Mouse (Mus musculus): ENCODE results near the gene Fzr1. TPM values are rescaled to one million over a fixed set of nuclear protein-coding genes. Genes with fewer than 3 reads are reported as not detected.

Gene Fzr1
- total RNA-seq, 2 experiments from 2014 or later: 27.8 to 29.4 TPM

DNA sequence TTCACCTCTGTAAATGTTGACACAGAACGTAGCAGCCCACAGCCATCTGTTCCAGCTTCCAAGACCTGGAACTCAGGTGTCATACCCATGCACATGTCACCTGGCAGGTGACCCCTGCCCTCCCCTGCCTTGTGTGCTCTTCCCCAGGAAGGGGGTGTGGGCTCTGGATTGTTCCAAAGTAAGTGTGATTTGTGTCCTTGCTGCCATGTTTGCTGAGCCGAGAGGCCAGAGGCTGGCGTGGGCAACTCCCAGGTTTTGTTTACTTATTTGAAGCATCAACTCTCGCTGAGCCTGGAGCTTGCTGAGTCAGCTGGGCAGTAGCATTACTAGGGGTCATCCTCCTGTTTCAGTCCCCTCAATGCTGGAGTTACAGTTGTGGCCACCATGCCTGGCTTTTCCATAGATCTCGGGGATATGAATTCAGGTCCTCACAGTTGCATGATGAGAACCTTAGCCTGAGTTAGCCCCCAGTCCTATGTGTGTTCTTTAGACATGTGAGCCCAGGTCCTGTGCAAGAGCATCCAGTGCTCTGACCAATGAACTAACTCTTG is 10.3 kb upstream of the Fzr1 start, which contains the start of gene Gm48552:
Gm48552 (plus strand) TSS at position 501 of the 551 bp plus-strand sequence.
- no peak for DNase-seq
- intact Hi-C loops (cut with DNase I): loop anchor here (1.0 to 10.0 kb wide), 2 partner anchors 62 to 156 kb away; partner anchors contain the start of gene Gna11

DNA sequence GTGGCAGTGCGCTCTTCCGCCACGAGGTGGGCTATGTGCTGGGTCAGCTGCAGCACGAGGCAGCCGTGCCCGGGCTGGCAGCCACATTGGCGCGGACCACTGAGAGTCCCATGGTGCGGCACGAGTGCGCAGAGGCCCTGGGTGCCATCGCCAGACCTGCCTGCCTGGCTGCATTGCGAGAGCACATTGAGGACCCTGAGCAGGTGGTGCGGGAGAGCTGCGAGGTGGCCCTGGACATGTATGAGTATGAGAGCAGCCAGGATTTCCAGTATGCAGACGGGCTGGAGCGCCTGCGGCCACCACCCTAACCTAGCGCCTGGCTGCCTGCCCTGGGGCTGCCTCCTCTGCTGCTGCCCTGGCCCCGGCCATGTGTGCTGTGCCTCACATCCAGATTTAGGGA is 9.4 kb upstream of the Fzr1 start:
- DNase-seq: no peak
- intact Hi-C loops (cut with DNase I): loop anchor here (10.0 kb wide), 1 partner anchor 157 kb away; the partner anchor contains the start of gene Gna11

DNA sequence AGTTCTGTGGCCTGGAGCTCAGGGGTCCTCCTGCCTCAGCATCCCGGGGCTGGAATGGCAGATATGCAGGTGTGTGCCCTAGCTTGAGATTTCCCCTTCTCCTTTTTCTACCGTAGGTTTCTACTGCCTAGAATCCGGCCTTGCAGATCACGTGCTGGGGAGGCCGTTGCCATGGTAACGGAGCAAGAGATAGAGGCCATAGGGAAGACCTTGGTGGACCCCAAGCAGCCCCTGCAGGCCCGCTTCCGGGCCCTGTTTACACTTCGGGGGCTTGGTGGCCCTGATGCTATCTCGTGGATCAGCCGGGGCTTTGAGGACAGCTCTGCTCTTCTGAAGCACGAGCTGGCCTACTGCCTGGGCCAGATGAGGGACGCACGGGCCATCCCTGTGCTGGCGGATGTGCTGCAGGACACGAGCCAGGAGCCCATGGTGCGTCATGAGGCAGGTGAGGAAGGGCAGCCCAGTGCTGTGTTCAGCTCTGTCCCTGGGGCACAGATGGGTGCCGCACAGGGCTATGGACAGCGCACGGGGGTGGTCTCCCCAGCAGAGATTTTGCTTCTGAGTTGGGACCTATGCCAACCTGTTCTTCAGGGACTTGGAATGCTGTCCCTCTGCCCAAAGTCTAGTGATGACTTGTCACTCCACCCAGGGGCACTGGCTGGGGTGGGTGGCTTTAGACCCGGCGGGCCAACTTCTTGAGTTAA is 7.4 kb upstream of the Fzr1 start:
- intact Hi-C loops (cut with DNase I): loop anchor here (10.0 kb wide), 1 partner anchor 159 kb away; the partner anchor contains the start of gene Gna11
- DNase-seq: no peak

DNA sequence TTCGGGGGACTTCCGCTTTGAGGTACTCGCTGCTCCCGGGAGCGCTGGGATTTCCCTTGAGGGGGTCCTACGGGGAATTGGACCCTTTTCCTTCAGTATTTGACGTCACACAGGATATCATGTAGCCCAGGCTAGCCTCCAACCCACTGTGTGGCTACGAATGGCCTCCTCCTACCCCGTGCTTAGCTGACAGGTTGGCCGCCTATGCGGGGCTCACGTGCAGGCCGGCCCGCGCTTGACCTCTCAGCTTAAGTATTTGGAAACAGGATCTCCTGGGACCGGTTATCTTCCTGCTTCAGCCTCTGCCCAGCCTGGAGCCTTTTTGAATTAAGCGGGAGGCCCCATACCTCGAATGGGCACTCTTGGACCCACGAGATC is 6.3 kb upstream of the Fzr1 start:
- intact Hi-C loops (cut with DNase I): loop anchor here (10.0 kb wide), 1 partner anchor 160 kb away; the partner anchor contains the start of gene Gna11
- no peak for DNase-seq

DNA sequence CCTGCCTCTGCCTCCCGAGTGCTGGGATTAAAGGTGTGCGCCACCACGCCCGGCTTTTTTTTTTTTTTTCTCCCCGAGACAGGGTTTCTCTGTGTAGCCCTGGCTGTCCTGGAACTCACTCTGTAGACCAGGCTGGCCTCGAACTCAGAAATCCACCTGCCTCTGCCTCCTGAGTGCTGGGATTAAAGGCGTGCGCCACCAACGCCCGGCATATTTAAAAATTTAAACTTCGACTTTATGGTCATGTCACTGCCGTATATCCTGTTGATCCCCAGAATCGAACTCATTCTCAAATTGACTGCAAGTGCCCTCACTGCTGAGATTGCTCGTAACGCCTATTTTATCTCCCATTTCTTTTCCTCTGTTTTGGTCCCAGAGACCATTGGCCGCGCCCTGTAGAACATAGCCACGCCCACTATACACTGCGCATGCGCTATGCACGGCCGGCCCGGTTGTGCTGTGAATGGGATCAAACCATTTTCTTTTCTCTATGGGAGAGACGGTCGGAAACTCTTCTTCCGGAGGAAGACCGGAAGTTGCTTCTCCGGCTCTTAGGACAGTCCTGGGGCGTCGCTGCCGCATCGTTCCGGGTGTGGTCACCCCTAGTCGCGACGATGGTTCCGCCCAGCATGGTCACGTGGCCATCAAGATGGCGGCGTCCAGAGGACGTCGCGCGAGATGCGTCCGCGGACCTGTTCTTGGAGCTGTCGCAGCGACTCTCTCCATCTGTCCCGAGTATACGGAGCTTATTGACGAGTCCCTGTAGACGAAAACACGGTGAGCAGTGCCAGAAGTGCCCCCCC is 5.7 kb upstream of the Fzr1 start, which contains the start of the genes Dohh and Gm48551:
Dohh (plus strand) TSS at position 627 of the 803 bp plus-strand sequence.
Gm48551 (plus strand) TSS at position 665 of the 803 bp plus-strand sequence.
- DNase-seq: peak; percentile 99 to 100
- intact Hi-C loops (cut with DNase I): loop anchor here (10.0 kb wide), 1 partner anchor 161 kb away; the partner anchor contains the start of gene Gna11

DNA sequence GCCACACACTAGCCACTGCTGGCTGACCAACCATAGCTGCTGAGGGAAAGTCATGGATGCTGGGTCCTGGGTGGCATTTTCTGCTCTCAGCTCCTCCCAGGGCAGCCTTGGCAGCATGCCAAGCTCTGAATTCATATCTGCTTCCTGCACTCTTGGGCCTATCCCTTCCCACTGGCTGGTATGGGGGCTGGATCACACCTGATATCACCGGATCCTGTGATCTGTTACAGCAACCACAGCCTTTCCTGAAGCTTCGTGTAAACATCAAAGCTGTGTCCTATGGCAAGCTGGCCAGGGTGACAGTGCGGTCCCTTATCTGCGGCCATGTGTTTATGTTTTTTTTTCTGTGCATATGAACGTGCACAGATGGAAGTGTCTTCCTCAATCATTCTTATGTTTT is 3.7 kb upstream of the Fzr1 start:
- intact Hi-C loops (cut with DNase I): loop anchor here (10.0 kb wide), 1 partner anchor 163 kb away; the partner anchor contains the start of gene Gna11
- no peak for DNase-seq

DNA sequence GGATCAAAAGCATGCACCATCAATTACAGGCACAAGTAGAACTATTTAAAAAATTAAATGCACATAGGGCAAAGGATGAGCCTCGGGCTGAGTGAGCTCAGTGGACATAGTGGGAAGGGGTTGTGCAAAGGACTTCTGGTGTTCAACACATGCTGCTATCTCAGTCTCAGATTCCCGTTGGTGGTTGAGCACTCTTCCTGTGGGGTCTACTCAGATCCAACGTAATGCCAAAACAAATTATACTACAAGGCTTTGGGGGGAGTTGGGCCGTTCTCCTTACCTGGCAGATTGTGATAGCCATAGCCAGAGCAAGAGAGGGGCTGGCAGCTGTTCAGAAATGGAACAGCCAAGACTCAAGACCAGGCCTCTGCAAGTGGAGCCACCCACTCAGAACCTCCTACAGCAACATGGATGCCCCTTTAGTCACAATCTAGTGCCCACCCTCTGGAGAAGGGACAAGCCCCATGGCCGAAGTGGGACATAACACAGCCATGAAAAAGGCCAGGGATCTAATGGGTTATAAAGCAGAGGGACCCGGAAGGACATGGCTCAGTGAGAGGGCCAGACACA is 1.6 kb upstream of the Fzr1 start:
- intact Hi-C loops (cut with DNase I): loop anchor here (10.0 kb wide), 1 partner anchor 165 kb away; the partner anchor contains the start of gene Gna11
- DNase-seq: no peak

DNA sequence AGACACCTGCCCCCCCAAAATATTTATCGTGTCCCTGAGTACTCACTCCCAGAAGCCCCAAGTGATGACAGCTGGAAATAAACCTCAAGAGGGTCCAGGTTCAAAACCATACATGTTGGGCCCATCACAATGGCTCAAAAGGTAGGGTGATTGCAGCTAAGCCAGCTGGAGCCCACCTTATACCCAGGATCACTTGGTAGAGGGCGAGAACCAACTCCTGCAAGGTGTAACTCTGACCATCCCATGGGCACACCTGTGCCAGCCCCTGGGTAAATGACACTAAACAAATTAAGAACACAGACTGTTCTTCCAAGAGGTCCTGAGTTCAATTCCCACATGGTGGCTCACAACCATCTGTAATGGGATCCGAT is 852 bp upstream of the Fzr1 start:
- intact Hi-C loops (cut with DNase I): no loop called here
- no peak for DNase-seq

DNA sequence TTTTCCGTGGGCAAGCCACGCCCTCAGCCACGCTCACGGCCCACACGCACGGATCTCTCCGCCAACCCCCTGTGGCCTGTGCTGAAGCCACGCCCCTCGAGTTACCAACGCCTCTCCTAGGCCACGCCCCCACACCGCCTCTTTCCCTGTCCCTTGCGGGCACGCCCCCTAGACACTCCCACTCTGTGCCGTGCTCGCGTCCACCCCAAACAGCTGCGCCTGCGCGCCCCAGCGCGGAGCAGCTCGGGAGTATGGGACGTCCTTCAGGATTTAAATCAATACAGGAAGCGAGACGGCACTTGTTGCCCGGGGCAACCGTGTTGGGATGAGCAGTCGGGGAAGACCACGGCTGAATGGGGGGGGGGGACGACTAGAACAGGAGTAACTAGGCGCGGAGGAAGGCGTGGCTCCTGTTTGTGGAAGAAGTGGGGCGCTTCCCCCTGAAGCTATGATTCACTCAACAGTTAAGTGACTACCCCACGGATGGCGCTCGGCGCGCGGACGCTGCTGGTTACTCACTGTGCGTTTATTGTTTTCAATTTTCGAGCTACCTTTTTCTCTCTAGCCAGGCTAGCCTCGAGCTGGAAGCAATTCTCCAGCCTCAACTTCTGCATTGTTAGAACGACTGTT is 352 bp upstream of the Fzr1 start:
- DNase-seq: peak; percentile 100
- intact Hi-C loops (cut with DNase I): no loop called here

DNA sequence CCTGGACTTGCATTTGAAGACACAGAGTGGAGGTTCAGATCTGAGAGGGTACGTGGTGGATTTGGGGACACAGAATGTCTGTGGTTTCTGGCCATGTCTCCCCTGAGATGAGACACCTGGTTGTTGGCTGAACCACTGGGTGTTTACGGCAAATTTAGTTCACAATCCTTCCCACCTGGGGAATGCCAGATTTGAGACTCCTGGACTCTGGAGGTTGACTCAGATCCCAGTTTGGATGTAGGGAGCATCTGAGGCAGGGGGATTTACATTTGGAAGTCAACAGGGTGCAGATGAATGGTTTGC is 1.0 kb downstream of the Fzr1 start:
- no peak for DNase-seq
- intact Hi-C loops (cut with DNase I): no loop called here

DNA sequence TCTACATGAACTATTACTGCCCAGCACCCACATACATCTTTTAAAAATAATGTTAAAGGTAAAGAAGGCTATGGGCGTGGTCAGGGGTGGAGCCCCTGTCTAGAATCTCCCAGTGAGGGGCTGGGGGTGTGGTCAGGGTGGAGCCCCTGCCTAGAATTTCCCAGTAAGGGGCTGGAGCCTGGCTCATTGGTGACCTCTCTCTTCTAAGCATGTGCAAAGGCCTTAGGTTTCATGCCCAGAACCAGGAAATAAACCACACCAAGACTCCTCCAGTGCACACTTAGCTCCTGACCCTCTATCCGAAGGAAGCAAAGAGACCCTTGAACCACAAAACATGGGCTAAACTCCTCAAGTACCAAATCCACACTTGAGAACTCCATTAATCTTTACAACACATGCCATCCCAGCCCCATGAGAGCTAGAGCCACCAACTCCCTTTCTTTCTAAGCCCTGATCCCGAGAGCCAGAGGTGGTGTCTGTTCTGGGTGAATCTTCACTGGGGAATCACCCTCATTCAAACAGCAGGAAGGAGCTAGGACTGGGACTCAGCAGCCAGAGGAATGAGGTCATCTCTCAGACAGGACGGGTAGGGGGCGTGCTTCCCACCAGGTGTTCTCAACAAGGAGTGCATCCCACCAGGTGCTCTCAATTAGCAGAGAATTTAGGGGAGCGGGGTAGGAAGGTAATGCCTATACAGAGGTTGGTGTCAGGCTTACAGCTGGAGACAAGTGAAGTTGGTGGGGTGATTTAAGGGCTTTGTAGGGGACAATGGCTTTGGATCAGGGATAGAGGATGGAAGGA is 1.6 kb downstream of the Fzr1 start:
- intact Hi-C loops (cut with DNase I): no loop called here

DNA sequence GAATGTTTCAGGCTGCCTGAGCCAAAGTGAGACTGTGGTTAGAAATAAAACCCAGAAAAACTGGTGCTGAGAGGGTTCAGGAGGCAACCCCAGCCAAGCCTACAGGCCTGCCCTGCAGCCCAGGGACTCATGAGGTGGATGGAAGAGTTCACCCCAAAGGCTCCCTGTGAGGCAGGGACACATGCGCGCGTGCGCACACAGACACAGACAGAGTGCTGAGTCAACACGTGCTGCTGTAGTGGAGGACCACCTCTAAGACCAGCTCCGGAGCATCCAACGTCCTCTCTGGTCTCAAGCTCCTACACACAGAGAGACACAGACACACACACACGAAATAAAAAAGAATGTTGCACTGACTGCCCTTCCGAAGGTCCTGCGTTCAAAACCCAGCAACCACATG is 3.0 kb downstream of the Fzr1 start:
- DNase-seq: no peak
- intact Hi-C loops (cut with DNase I): no loop called here

More for the DNA sequence above, 1.6 kb downstream of the Fzr1 start:
- DNase-seq: no peak

DNA sequence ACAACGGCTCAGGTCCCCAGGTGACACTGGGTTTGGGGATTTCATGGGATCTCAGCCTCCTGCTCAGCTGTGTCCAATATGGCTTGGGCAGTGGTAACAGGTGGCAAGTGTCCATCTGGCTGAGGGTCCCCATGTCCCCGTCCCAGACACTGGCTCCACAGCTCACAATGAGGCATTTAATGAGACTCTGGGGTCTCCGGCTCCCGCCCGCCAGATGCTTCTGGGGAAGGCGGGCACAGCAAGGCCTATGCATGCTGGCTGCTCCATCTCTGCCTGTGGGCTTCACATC is 11.2 kb downstream of the Fzr1 start:
- intact Hi-C loops (cut with DNase I): no loop called here
- no peak for DNase-seq

DNA sequence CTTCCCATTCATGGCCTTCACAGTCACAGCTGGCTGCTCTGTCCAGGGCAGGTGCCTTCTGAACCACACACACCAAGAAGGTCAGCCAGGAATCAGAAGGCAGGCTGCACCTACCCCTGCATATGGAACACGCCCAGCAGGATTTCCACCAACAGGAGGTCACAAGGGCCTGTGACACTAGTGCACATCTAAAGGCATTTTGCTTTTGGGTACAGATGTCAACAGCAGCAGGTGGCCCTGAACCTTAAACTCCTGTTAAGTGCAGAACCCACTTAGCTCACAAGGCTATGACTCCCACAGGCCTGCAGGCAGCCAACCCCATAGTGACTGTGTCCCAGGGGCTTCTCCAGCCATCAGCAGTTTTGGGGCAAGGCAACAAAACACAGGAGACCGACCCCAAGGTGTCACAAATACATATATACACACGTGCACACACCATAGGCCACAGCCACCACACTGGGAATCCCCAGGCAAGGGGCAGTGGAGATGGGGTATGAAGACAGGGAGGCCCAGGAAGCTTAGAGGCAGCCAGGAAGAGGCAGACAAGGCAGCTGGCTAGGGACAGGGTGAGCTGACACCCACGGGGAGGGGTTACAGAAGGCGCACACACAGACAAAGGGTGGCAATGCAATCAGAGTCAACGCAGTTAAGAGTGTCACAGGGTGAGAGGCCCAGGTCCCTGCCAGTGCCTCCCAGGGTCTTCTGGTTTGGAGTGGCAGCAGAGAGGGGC is 11.7 kb downstream of the Fzr1 start:
- intact Hi-C loops (cut with DNase I): no loop called here
- no peak for DNase-seq

DNA sequence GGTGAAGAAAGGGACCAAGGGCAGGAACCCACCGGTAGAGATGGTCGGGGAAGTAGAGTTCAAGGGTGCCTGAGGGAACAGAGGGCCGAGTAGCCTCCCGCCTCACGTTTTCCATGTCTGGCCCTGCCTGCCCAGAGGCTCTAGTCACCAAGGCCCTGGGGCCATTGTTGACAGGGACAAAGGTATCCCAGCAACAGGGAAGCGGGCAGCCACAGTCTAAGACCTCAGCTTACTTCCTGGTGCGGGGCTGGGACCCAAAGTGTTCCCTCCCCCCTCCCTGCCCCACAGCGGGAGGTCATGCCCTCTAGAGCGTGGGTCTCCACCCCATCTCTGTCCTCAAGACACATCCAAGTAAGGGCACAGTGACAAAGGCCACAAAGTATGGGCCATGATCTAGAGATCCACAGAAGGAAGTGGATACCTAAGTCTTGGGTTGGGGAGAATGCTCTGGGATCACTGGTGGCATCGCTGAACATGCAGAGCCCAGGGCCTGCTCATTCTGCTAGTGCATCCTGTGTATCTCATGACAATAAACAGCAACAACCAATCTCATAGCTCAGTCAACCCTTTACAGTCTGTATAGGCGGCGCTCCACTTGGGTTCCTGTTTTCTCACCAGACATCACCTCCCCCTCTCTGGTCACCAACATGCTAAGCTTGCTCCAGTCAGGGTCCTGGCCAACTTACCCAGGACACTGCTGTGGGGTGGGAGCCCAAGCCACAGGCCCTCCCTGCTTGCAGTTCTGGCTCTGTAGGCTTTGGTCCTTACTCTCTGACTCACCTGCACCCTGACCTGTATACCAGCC is 12.4 kb downstream of the Fzr1 start, which contains the start of gene 4930404N11Rik:
4930404N11Rik (minus strand) TSS at position 145 of the 805 bp plus-strand sequence.
- no peak for DNase-seq
- intact Hi-C loops (cut with DNase I): no loop called here

DNA sequence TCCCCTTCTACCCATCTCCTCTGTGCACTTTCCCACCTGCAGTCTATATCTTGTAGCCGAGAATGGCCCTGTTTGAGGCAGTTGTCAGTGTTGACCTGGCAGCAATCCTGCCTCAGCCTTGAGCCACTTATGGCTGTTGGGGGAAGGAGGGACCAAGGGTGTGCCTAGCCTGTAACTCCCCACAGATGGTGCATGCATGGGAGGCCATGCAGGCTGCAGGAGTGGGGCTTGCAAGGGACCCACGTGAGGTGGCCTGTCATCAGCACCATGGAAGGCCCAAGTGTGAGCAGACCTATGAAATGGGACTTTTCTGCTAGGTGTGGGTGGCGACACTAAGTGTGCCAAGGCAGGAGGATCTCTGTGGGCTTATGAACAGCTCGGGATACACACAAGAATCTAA is 13.2 kb downstream of the Fzr1 start:
- intact Hi-C loops (cut with DNase I): no loop called here
- DNase-seq: no peak

DNA sequence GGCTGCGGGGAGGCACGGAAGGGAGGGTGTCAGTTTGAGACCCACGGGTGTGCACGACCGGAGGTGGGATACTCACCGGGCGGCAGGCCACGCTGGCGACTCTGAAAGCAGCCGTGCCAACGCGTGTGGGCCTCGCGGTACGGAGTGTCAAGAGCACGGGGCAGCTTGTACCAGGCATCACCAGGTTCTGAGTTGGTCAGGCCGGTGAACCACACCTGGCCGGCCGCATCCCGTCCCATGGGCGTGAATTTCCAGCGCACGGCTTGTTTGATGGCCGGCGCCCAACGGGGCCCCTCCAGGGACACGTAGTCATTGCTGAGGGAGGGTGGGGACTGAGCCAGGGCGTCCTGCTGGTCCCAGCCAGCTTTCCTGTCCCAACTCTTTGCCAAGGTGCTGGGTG is 13.7 kb downstream of the Fzr1 start:
- intact Hi-C loops (cut with DNase I): no loop called here
- DNase-seq: peak in 1 of 2 experiments; percentile 49
